Mouse (Mus musculus) kidney, embryonic 16.5 days (tissue): ENCODE results near the gene Kif16b. TPM values are rescaled to one million over a fixed set of nuclear protein-coding genes. Genes with fewer than 3 reads are reported as not detected.
A peak's percentile ranks its signal among the peaks of the same experiment; 100 is the strongest.

Experiments
- ATAC-seq: fragments of 200-750 bp; cut with Nextera tagmentation; 2 replicates; pipeline ENCODE4 v1.8.0; 2017; ENCODE audit warnings: moderate TSS enrichment; ENCODE audit not compliant: low FRiP score, low TSS enrichment
- H3K27ac ChIP-seq: fragments of 300-500 bp; sonication (generic); 2 replicates; pipeline ENCODE4 v1.5.1; 2014; ENCODE audit warnings: low read length
- H3K27me3 ChIP-seq: fragments of 300-500 bp; sonication (generic); 2 replicates; pipeline ENCODE4 v1.6.1; 2014; ENCODE audit warnings: low read length, control low read depth, mixed read lengths; ENCODE audit not compliant: insufficient read depth
- H3K36me3 ChIP-seq: fragments of 300-500 bp; sonication (generic); 2 replicates; pipeline ENCODE4 v1.6.1; 2014; ENCODE audit warnings: low read length, control low read depth, mixed read lengths; ENCODE audit not compliant: insufficient read depth
- H3K4me1 ChIP-seq: fragments of 300-500 bp; sonication (generic); 2 replicates; pipeline ENCODE4 v1.6.1; 2014; ENCODE audit warnings: low read length, control low read depth, mixed read lengths; ENCODE audit not compliant: insufficient read depth
- H3K4me2 ChIP-seq: fragments of 300-500 bp; sonication (generic); replicated peaks from 2 replicates; pipeline ENCODE4 v1.6.1; 2014; ENCODE audit warnings: low read depth, low read length
- H3K4me3 ChIP-seq: fragments of 300-500 bp; sonication (generic); 2 replicates; pipeline ENCODE4 v1.5.1; 2014; ENCODE audit warnings: mild to moderate bottlenecking, low read length
- H3K9ac ChIP-seq: fragments of 300-500 bp; sonication (generic); replicated peaks from 2 replicates; pipeline ENCODE4 v1.6.1; 2014; ENCODE audit warnings: low read length
- H3K9me3 ChIP-seq: fragments of 300-500 bp; sonication (generic); 2 replicates; pipeline ENCODE4 v1.6.1; 2016; ENCODE audit warnings: low read length, control low read depth
- WGBS: fragments of 180-500 bp; shearing (Covaris S2); extraction: QIAGEN DNeasy Blood & Tissue Kit; methylation state at CpG from one replicate; pipeline ENCODE4 v1.1.7; 2014; 5-methylcytosine and 5-hydroxymethylcytosine counted together
- polyA plus RNA-seq: library from polyadenylated mRNA; unstranded; fragments of >200 nt; fragmentation: Nextera tagmentation; extraction: Ambion mirVana; gene quantifications from 2 replicates; pipeline ENCODE4 v1.2.1, GENCODE M21; 2015

The Kif16b gene
- polyA plus RNA-seq: 18.2 and 20.4 TPM in 2 replicates

DNA sequence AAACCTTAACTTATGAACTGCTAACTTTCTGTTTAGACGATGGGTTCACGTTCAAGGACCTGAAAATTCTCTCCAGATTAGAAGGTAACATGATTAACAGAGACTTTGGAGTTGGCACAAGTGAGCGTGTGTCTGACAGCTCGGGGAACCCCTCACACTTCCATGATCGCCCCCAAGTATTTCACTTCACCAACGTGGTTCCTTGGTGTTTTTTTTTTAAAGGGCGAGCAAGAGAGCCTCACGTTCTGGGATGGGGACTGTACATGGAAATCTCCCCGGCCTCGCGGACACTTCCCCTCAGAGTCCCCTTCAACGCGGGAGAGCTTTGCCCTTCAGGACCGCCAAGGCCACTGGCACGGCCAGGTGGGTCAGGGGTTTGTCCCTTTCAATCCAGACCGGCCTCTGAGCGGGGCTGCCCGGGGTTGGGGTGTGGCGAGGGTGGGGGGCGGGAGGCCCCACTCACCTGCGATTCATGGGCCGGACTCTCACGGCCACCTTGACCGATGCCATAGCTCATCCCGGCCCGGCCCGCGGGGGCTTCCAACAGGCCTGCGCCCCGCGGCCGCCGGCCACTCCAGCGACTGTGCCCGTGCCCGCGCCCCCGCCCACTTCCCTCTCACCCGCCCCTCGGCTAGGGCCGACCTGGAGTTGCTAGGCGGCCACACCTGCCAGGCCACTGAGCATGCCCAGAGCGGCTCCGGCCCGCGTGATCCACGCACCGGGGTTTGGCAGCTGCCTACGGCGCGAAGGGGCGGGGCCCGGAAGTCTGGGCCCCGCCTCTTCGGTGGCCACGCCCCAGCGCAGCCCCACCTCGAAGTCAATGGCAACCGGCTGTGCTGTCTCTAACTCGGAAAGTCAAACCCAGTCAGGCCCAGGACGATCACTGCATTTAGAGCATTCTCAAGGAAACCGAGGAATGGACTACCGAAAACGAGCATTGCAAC is at the start of gene Kif16b:
TSS of gene Kif16b (minus strand) at position 670 of the 944 bp plus-strand sequence.
- H3K36me3 ChIP-seq: no peaks in the 10 kb centered on the region
- peak; percentile 97 for ATAC-seq
- WGBS: under 1% methylated on average over 60 of the region's 64 CpGs
- no peaks in the 10 kb centered on the region for H3K9me3 ChIP-seq
- peak within 1 kb of the TSS; percentile 81 for H3K4me2 ChIP-seq
- H3K4me3 ChIP-seq: peak within 1 kb of the TSS; percentile 84
- H3K27ac ChIP-seq: peak within 1 kb of the TSS; percentile 81
- H3K27me3 ChIP-seq: no peaks in the 10 kb centered on the region
- H3K9ac ChIP-seq: peak within 1 kb of the TSS; percentile 87
- H3K4me1 ChIP-seq: peaks cover 16% of the 10 kb centered on the region

- H3K9ac ChIP-seq: no peak overlapping the region
- no peaks in the 10 kb centered on the region for H3K27me3 ChIP-seq
- no peaks in the 10 kb centered on the region; the same call in none of the 2 replicates for H3K4me1 ChIP-seq
- H3K27ac ChIP-seq: no peak overlapping the region
- no peaks in the 10 kb centered on the region for H3K9me3 ChIP-seq
- no peaks in the 10 kb centered on the region for H3K36me3 ChIP-seq
- no peak overlapping the region for H3K4me3 ChIP-seq
- ATAC-seq: peak; percentile 85
- no peak overlapping the region for H3K4me2 ChIP-seq
- WGBS: 30% methylated on average over 6 of the region's 6 CpGs
These were observed 39.7 kb upstream of the Kif16b start for GRCm38 (mm10) chr2:142940899-142941642.

GRCm38 (mm10) chr2:142930445-142930844 is 29.1 kb upstream of the Kif16b start:
- no peak overlapping the region for H3K4me2 ChIP-seq
- no peaks in the 10 kb centered on the region for H3K27me3 ChIP-seq
- H3K9ac ChIP-seq: no peak overlapping the region
- no peaks in the 10 kb centered on the region for H3K36me3 ChIP-seq
- no peak overlapping the region for H3K4me3 ChIP-seq
- H3K4me1 ChIP-seq: no peaks in the 10 kb centered on the region
- 85% methylated on average over 4 of the region's 4 CpGs for WGBS
- no peaks in the 10 kb centered on the region; the same call in 1 of the 2 replicates for H3K9me3 ChIP-seq
- H3K27ac ChIP-seq: no peak overlapping the region
- ATAC-seq: no peak

- Histone ChIP-seq H3K9me3 (no peaks in the 10 kb centered on the region; the same call in 1 of the 2 replicates), H3K36me3 (no peaks in the 10 kb centered on the region), H3K4me2 (no peak overlapping the region), H3K9ac (no peak overlapping the region), H3K4me1 (no peaks in the 10 kb centered on the region), H3K27ac (no peak overlapping the region), H3K27me3 (no peaks in the 10 kb centered on the region), H3K4me3 (no peak overlapping the region)
- ATAC-seq: no peak
- WGBS: 73% methylated on average over 10 of the region's 10 CpGs
These were observed 28.1 kb upstream of the Kif16b start for GRCm38 (mm10) chr2:142929226-142930112.

DNA sequence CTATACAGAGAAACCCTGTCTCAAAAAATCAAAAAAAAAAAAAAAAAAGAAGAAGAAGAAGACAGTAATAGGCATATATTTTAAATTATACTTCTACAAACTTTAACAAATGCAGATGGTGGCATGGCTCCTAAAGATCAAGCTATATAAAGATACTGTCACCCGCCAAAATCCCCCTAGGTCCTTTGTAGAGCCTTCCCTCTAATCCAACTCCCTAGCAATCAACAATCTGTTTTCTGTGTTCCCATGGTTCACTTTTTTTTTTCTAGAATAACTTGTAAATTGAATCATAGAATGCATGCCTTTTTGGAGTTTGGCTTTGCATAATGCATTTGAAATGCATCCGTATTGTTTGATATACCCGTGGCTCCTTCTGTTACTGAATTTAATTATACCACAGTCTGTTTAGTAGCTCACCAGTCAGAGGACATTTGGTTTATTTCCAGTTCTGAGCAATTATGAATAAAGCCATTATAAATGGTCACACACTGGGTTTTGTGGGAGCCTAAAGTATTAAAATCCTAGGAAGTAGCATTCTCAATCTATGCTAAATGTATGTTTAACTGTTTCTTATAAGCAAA is 9.6 kb upstream of the Kif16b start:
- H3K27ac ChIP-seq: no peak overlapping the region
- no peak overlapping the region for H3K4me3 ChIP-seq
- WGBS: 88% methylated on average over 3 of the region's 3 CpGs
- H3K9me3 ChIP-seq: no peaks in the 10 kb centered on the region
- no peak overlapping the region for H3K4me2 ChIP-seq
- H3K36me3 ChIP-seq: no peaks in the 10 kb centered on the region
- no peak for ATAC-seq
- no peaks in the 10 kb centered on the region for H3K27me3 ChIP-seq
- no peaks in the 10 kb centered on the region for H3K4me1 ChIP-seq
- no peak overlapping the region for H3K9ac ChIP-seq

GRCm38 (mm10) chr2:142909213-142909612 is 7.9 kb upstream of the Kif16b start:
- Histone ChIP-seq H3K4me2 (no peak overlapping the region), H3K36me3 (no peaks in the 10 kb centered on the region), H3K4me1 (no peaks in the 10 kb centered on the region), H3K27me3 (no peaks in the 10 kb centered on the region), H3K4me3 (no peak overlapping the region), H3K27ac (no peak overlapping the region), H3K9ac (no peak overlapping the region), H3K9me3 (no peaks in the 10 kb centered on the region)
- ATAC-seq: no peak
- WGBS: 62% methylated on average over 3 of the region's 3 CpGs

- no peak overlapping the region for H3K4me3 ChIP-seq
- ATAC-seq: no peak
- WGBS: 86% methylated on average over 4 of the region's 4 CpGs
- H3K36me3 ChIP-seq: no peaks in the 10 kb centered on the region
- no peaks in the 10 kb centered on the region for H3K27me3 ChIP-seq
- H3K4me2 ChIP-seq: no peak overlapping the region
- no peaks in the 10 kb centered on the region for H3K9me3 ChIP-seq
- no peak overlapping the region for H3K27ac ChIP-seq
- H3K9ac ChIP-seq: no peak overlapping the region
- H3K4me1 ChIP-seq: peaks cover 5% of the 10 kb centered on the region
These were observed 5.7 kb upstream of the Kif16b start for GRCm38 (mm10) chr2:142907056-142907455.

DNA sequence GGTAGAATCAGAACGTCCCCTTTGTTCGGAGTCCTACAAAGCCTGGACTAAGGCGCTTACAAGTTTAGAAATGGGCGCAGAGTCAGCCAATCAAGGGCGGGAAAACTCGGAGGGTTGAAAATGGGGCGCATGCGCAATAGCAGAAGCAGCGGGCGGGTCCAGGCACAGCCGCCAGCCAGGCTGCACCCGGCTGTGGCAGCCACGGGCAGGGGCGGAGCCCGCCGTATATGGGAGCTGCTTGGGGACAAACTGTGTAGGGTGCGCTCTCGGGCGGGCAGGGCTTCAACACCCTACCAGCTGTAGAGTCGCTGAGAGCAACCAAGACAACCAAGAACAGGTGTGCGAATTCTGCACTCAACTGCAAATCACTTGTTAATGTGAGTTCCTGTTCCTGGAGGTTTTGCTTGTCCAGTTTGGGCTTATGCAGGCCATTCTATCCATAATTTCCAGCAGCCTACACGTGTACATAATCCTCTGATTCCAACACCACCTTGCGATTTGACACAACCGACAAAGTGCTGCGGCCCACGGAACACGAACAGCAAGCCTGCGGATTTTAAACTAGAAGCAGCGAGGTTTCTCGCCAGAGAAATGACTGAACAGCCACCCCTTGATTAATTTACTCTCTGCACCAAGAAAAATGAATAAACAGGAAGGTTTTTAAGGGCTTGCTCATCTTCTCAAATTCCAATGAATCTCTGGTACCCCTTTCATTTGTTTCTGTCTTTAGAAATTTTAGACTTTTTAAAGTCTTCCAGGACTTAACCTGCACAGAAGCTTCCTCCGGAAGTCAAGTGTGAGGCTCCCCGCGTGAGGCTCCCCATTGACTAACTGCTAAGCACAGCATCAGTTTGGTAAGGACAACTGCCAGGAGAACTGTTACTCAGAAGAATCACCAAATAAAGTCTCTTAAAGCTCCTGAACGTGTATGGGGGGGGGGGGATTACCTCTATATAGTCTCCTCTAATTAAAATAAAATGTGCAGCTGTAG is 1.9 kb upstream of the Kif16b start:
- Histone ChIP-seq H3K4me3 (peak overlapping the region; percentile 56), H3K27me3 (no peaks in the 10 kb centered on the region), H3K4me2 (peak overlapping the region; percentile 73), H3K36me3 (no peaks in the 10 kb centered on the region), H3K9me3 (no peaks in the 10 kb centered on the region), H3K9ac (peak overlapping the region; percentile 60), H3K4me1 (peaks cover 16% of the 10 kb centered on the region), H3K27ac (peak overlapping the region; percentile 65; the same call in 1 of the 2 replicates)
- peak; percentile 96 for ATAC-seq
- WGBS: 7% methylated on average over 34 of the region's 34 CpGs
